Mouse (Mus musculus) CH12.LX (cell line): ENCODE measurements around the gene Olfr1463. TPM values are rescaled to one million over a fixed set of nuclear protein-coding genes. Genes with fewer than 3 reads are reported as not detected.

Source experiments
- DNase-seq: peaks from one replicate; pipeline ENCODE4 v3.0.0-alpha.2; 2013; ENCODE audit errors: extremely low read depth
- H3K27ac ChIP-seq: 2 replicates; pipeline ENCODE4 v1.5.1; 2012; ENCODE audit warnings: low read depth, mild to moderate bottlenecking, control low read depth, moderate library complexity; ENCODE audit not compliant: insufficient read depth
- H3K27me3 ChIP-seq: replicated peaks from 2 replicates; pipeline ENCODE3; 2012; ENCODE audit warnings: inconsistent platforms
- H3K36me3 ChIP-seq, 2 experiments: replicated peaks in 1 of 2; 2 replicates each; pipeline versions ENCODE3 to v1.6.1; 2012; ENCODE audit warnings: inconsistent platforms in 1 of 2, low read length in 1 of 2, mild to moderate bottlenecking in 1 of 2, mixed read lengths in 1 of 2, moderate library complexity in 1 of 2; ENCODE audit not compliant: control insufficient read depth in 1 of 2, insufficient read depth in 1 of 2
- H3K4me1 ChIP-seq, 2 experiments: 2 replicates each; pipeline ENCODE4 v1.6.1; 2012; ENCODE audit warnings: inconsistent platforms in 1 of 2, moderate library complexity in 1 of 2; ENCODE audit not compliant: insufficient read depth in 2 of 2, control insufficient read depth in 1 of 2
- H3K4me2 ChIP-seq: 2 replicates; pipeline ENCODE4 v1.6.1; 2012; ENCODE audit warnings: low read depth, mild to moderate bottlenecking, control low read depth; ENCODE audit not compliant: poor library complexity, insufficient read depth, severe bottlenecking
- H3K4me3 ChIP-seq, 3 experiments: fragments of 150-350 bp in 1 of 3; sonication (generic) in 1 of 3; replicated peaks in 1 of 3; 2 replicates each; pipeline versions ENCODE3 to v1.5.1; 2011 to 2012; ENCODE audit warnings: low read depth in 2 of 3, low read length in 2 of 3, mild to moderate bottlenecking in 2 of 3, moderate library complexity in 2 of 3, control low read depth in 1 of 3, improper control_type of control experiment in 1 of 3, inconsistent platforms in 1 of 3, mixed read lengths in 1 of 3; ENCODE audit not compliant: poor library complexity in 1 of 3
- H3K79me2 ChIP-seq: replicated peaks from 2 replicates; pipeline ENCODE4 v1.6.1; 2012; ENCODE audit warnings: mild to moderate bottlenecking, moderate library complexity; ENCODE audit not compliant: control insufficient read depth, poor library complexity, insufficient read depth, severe bottlenecking; ENCODE audit errors: extremely low read depth
- H3K9ac ChIP-seq: 2 replicates; pipeline ENCODE4 v1.6.1; 2012; ENCODE audit warnings: low read depth, mild to moderate bottlenecking, control low read depth, moderate library complexity; ENCODE audit not compliant: insufficient read depth
- H3K9me3 ChIP-seq: replicated peaks from 2 replicates; pipeline ENCODE3; 2012; ENCODE audit warnings: low read length, inconsistent platforms, mixed read lengths
- E2F4 ChIP-seq: IDR thresholded peaks from 2 replicates; pipeline ENCODE4 v1.6.1; 2011; ENCODE audit warnings: low read depth, low read length, improper control_type of control experiment; ENCODE audit not compliant: insufficient replicate concordance
- ELF1 ChIP-seq: IDR thresholded peaks from 2 replicates; pipeline ENCODE4 v1.6.1; 2014; ENCODE audit warnings: low read depth, mild to moderate bottlenecking, inconsistent platforms, low read length, improper control_type of control experiment
- IRF4 ChIP-seq: IDR thresholded peaks from 2 replicates; pipeline ENCODE4 v1.6.1; 2014; ENCODE audit warnings: low read depth, mild to moderate bottlenecking, inconsistent platforms, low read length, improper control_type of control experiment
- JUN ChIP-seq: IDR thresholded peaks from 2 replicates; pipeline ENCODE4 v1.6.1; 2011; ENCODE audit warnings: low read depth, mild to moderate bottlenecking, low read length, improper control_type of control experiment, moderate library complexity; ENCODE audit not compliant: insufficient read depth
- MEF2A ChIP-seq: IDR thresholded peaks from 2 replicates; pipeline ENCODE4 v1.6.1; 2014; ENCODE audit warnings: low read depth, mild to moderate bottlenecking, inconsistent platforms, low read length, improper control_type of control experiment, borderline replicate concordance
- MXI1 ChIP-seq: IDR thresholded peaks from 2 replicates; pipeline ENCODE4 v1.6.1; 2011; ENCODE audit warnings: mild to moderate bottlenecking, low read depth, low read length, improper control_type of control experiment
- PAX5 ChIP-seq: IDR thresholded peaks from 2 replicates; pipeline ENCODE4 v1.6.1; 2012; ENCODE audit warnings: low read length, inconsistent platforms, mixed read lengths
- RCOR1 ChIP-seq: conservative IDR thresholded peaks from 2 replicates; pipeline ENCODE4 v1.6.1; 2012; ENCODE audit warnings: low read depth, mild to moderate bottlenecking, inconsistent platforms, low read length, improper control_type of control experiment
- SMC3 ChIP-seq: IDR thresholded peaks from 2 replicates; pipeline ENCODE4 v1.6.1; 2011; ENCODE audit warnings: low read depth, low read length, improper control_type of control experiment
- TCF12 ChIP-seq: IDR thresholded peaks from 2 replicates; pipeline ENCODE4 v1.6.1; 2014; ENCODE audit warnings: low read depth, mild to moderate bottlenecking, inconsistent platforms, low read length, improper control_type of control experiment
- UBTF ChIP-seq: IDR thresholded peaks from 2 replicates; pipeline ENCODE4 v1.6.1; 2012; ENCODE audit warnings: low read depth, mild to moderate bottlenecking, inconsistent platforms, low read length, improper control_type of control experiment, moderate library complexity
- USF2 ChIP-seq: conservative IDR thresholded peaks from 2 replicates; pipeline ENCODE4 v1.6.1; 2011; ENCODE audit warnings: low read depth, low read length, improper control_type of control experiment
- ZC3H11A ChIP-seq: IDR thresholded peaks from 2 replicates; pipeline ENCODE4 v1.6.1; 2012; ENCODE audit warnings: low read depth, mild to moderate bottlenecking, inconsistent platforms, low read length, improper control_type of control experiment
- ZNF384 ChIP-seq: IDR thresholded peaks from 2 replicates; pipeline ENCODE4 v1.6.1; 2012; ENCODE audit warnings: low read depth, low read length, improper control_type of control experiment, inconsistent platforms
- dilution Hi-C: fragments of 300-500 bp; cut with MboI; formaldehyde crosslinking; loops from 2 replicates; pipeline ENCODE4 v1.14.3; 2020; ENCODE audit warnings: low sequenced_read_pairs; ENCODE audit not compliant: extremely low pct_unique_long_range_greater_than_20kb, extremely low pct_ligation_motif_present
- in situ Hi-C: fragments of 300-500 bp; cut with MboI; formaldehyde crosslinking; loops from 3 replicates; pipeline ENCODE4 v1.14.3; 2019; ENCODE audit warnings: low sequenced_read_pairs, low pct_ligation_motif_present, low pct_unique_long_range_greater_than_20kb, mixed read lengths
- polyA plus RNA-seq: library from polyadenylated mRNA; unstranded; fragments of >175 nt; gene quantifications from 2 replicates; pipeline ENCODE4 v1.2.1, GENCODE M21; 2012; ENCODE audit warnings: low read depth; ENCODE audit not compliant: insufficient read length
- total RNA-seq, 2 experiments: library from RNA; depleted of rRNA; stranded (reverse); fragments of 300-350 nt in 1 of 2; fragments of >200 nt in 1 of 2; gene quantifications; 2 replicates each; pipeline ENCODE4 v1.2.3; 2012 to 2014

Gene Olfr1463
- total and polyA plus RNA-seq, 3 experiments: not detected

GRCm38 (mm10) chr19:13221666-13222065 is 9.5 kb upstream of the Olfr1463 start:
- TF ChIP-seq SMC3 (no peak), PAX5 (no peak), IRF4 (no peak), MEF2A (no peak), ZNF384 (no peak), E2F4 (no peak), MXI1 (no peak), ELF1 (no peak), UBTF (no peak), ZC3H11A (no peak), JUN (no peak), USF2 (no peak), TCF12 (no peak), RCOR1 (no peak)
- Histone ChIP-seq H3K9ac (no peak overlapping the region), H3K79me2 (no peaks in the 10 kb centered on the region), H3K4me1 (no peaks in the 10 kb centered on the region), H3K4me2 (no peak overlapping the region), H3K27ac (no peak overlapping the region), H3K36me3 (no peaks in the 10 kb centered on the region), H3K27me3 (no peaks in the 10 kb centered on the region), H3K4me3 (no peak overlapping the region), H3K9me3 (no peaks in the 10 kb centered on the region)
- dilution Hi-C loops (no loop called here), in situ Hi-C loops (no loop called here)
- DNase-seq: no peak

Other genes with a start within 250 kb of the Olfr1463 start
- not detected in 2 replicates for gene Olfr1451, start 236.3 kb upstream of the Olfr1463 start, total RNA-seq (2012; rRNA removed)
- gene Olfr1451, start 236.3 kb upstream of the Olfr1463 start, total RNA-seq (2014; rRNA removed): not detected in 2 replicates
- gene Olfr1451, start 236.3 kb upstream of the Olfr1463 start, polyA plus RNA-seq: not detected in 2 replicates
- gene Olfr1453, start 203.0 kb upstream of the Olfr1463 start, total RNA-seq (2012; rRNA removed): not detected in 2 replicates
- gene Olfr1453, start 203.0 kb upstream of the Olfr1463 start, total RNA-seq (2014; rRNA removed): not detected in 2 replicates
- not detected in 2 replicates for gene Olfr1453, start 203.0 kb upstream of the Olfr1463 start, polyA plus RNA-seq
- gene Olfr1454, start 170.7 kb upstream of the Olfr1463 start, total RNA-seq (2012; rRNA removed): not detected in 2 replicates
- not detected in 2 replicates for gene Olfr1454, start 170.7 kb upstream of the Olfr1463 start, total RNA-seq (2014; rRNA removed)
- gene Olfr1454, start 170.7 kb upstream of the Olfr1463 start, polyA plus RNA-seq: not detected in 2 replicates
- not detected in 2 replicates for gene Olfr1457, start 133.4 kb upstream of the Olfr1463 start, total RNA-seq (2012; rRNA removed)
- not detected in 2 replicates for gene Olfr1457, start 133.4 kb upstream of the Olfr1463 start, total RNA-seq (2014; rRNA removed)
- not detected in 2 replicates for gene Olfr1457, start 133.4 kb upstream of the Olfr1463 start, polyA plus RNA-seq
- not detected in 2 replicates for gene Olfr1458, start 124.6 kb upstream of the Olfr1463 start, total RNA-seq (2012; rRNA removed)
- not detected in 2 replicates for gene Olfr1458, start 124.6 kb upstream of the Olfr1463 start, total RNA-seq (2014; rRNA removed)
- gene Olfr1458, start 124.6 kb upstream of the Olfr1463 start, polyA plus RNA-seq: not detected in 2 replicates
- not detected in 2 replicates for gene Olfr1459, start 81.8 kb upstream of the Olfr1463 start, total RNA-seq (2012; rRNA removed)
- not detected in 2 replicates for gene Olfr1459, start 81.8 kb upstream of the Olfr1463 start, total RNA-seq (2014; rRNA removed)
- gene Olfr1459, start 81.8 kb upstream of the Olfr1463 start, polyA plus RNA-seq: 0.07 TPM in 1 of 2 replicates, not detected in the other
- gene Olfr1461, start 68.3 kb upstream of the Olfr1463 start, total RNA-seq (2012; rRNA removed): not detected in 2 replicates
- gene Olfr1461, start 68.3 kb upstream of the Olfr1463 start, total RNA-seq (2014; rRNA removed): not detected in 2 replicates
- gene Olfr1461, start 68.3 kb upstream of the Olfr1463 start, polyA plus RNA-seq: not detected in 2 replicates
- gene Olfr1462, start 45.6 kb upstream of the Olfr1463 start, total RNA-seq (2012; rRNA removed): not detected in 2 replicates
- gene Olfr1462, start 45.6 kb upstream of the Olfr1463 start, total RNA-seq (2014; rRNA removed): not detected in 2 replicates
- gene Olfr1462, start 45.6 kb upstream of the Olfr1463 start, polyA plus RNA-seq: not detected in 2 replicates
- not detected in 2 replicates for gene Olfr1465, start 84.2 kb downstream of the Olfr1463 start, total RNA-seq (2012; rRNA removed)
- gene Olfr1465, start 84.2 kb downstream of the Olfr1463 start, total RNA-seq (2014; rRNA removed): not detected in 2 replicates
- gene Olfr1465, start 84.2 kb downstream of the Olfr1463 start, polyA plus RNA-seq: not detected in 2 replicates
- not detected in 2 replicates for gene Olfr1466, start 107.5 kb downstream of the Olfr1463 start, total RNA-seq (2012; rRNA removed)
- gene Olfr1466, start 107.5 kb downstream of the Olfr1463 start, total RNA-seq (2014; rRNA removed): not detected in 2 replicates
- not detected in 2 replicates for gene Olfr1466, start 107.5 kb downstream of the Olfr1463 start, polyA plus RNA-seq
- not detected in 2 replicates for gene Olfr1467, start 130.9 kb downstream of the Olfr1463 start, total RNA-seq (2012; rRNA removed)
- gene Olfr1467, start 130.9 kb downstream of the Olfr1463 start, total RNA-seq (2014; rRNA removed): not detected in 2 replicates
- not detected in 2 replicates for gene Olfr1467, start 130.9 kb downstream of the Olfr1463 start, polyA plus RNA-seq
- gene Olfr1469, start 176.5 kb downstream of the Olfr1463 start, total RNA-seq (2012; rRNA removed): not detected in 2 replicates
- gene Olfr1469, start 176.5 kb downstream of the Olfr1463 start, total RNA-seq (2014; rRNA removed): not detected in 2 replicates
- not detected in 2 replicates for gene Olfr1469, start 176.5 kb downstream of the Olfr1463 start, polyA plus RNA-seq
- not detected in 2 replicates for gene Olfr1471, start 212.1 kb downstream of the Olfr1463 start, total RNA-seq (2012; rRNA removed)
- gene Olfr1471, start 212.1 kb downstream of the Olfr1463 start, total RNA-seq (2014; rRNA removed): not detected in 2 replicates
- gene Olfr1471, start 212.1 kb downstream of the Olfr1463 start, polyA plus RNA-seq: not detected in 2 replicates
- not detected in 2 replicates for gene Olfr1472, start 224.8 kb downstream of the Olfr1463 start, total RNA-seq (2012; rRNA removed)
- gene Olfr1472, start 224.8 kb downstream of the Olfr1463 start, total RNA-seq (2014; rRNA removed): not detected in 2 replicates
- gene Olfr1472, start 224.8 kb downstream of the Olfr1463 start, polyA plus RNA-seq: not detected in 2 replicates
- gene Olfr1474, start 238.2 kb downstream of the Olfr1463 start, total RNA-seq (2012; rRNA removed): not detected in 2 replicates
- not detected in 2 replicates for gene Olfr1474, start 238.2 kb downstream of the Olfr1463 start, total RNA-seq (2014; rRNA removed)
- not detected in 2 replicates for gene Olfr1474, start 238.2 kb downstream of the Olfr1463 start, polyA plus RNA-seq
- not detected in 2 replicates for gene Olfr1475, start 248.9 kb downstream of the Olfr1463 start, total RNA-seq (2012; rRNA removed)
- not detected in 2 replicates for gene Olfr1475, start 248.9 kb downstream of the Olfr1463 start, total RNA-seq (2014; rRNA removed)
- gene Olfr1475, start 248.9 kb downstream of the Olfr1463 start, polyA plus RNA-seq: not detected in 2 replicates